Mouse (Mus musculus) common myeloid progenitor, adult 5-6 weeks (primary cell): ENCODE results near the gene Pdia3. TPM values are rescaled to one million over a fixed set of nuclear protein-coding genes. Genes with fewer than 3 reads are reported as not detected.
"Not testable (repeated sequence)": the region's sequence is repeated elsewhere in the genome, so short reads cannot be mapped to it uniquely, and the experiment has no call there.

Source experiments
- ATAC-seq: replicated peaks from 2 replicates; pipeline ENCODE4 v1.8.0; 2016; ENCODE audit warnings: low read depth, mild to moderate bottlenecking, moderate TSS enrichment, inconsistent platforms; ENCODE audit not compliant: poor library complexity, severe bottlenecking
- total RNA-seq: library from RNA; stranded (forward); fragments of 200-1000, 187-1606 nt; gene quantifications from 2 replicates; pipeline ENCODE4 v1.2.3, GENCODE M21; 2017

Gene Pdia3
- total RNA-seq, 1 experiment from 2014 or later = 336 TPM

- peak; percentile 99 for ATAC-seq
Measured at GRCm38 (mm10) chr2:121473301-121474179, 60.0 kb downstream of the Pdia3 start, which contains the start of gene Mfap1b. Mfap1b (minus strand) TSS chr2:121474067.

- peak; percentile 16; the same call in 1 of the 2 replicates for ATAC-seq
Measured at GRCm38 (mm10) chr2:121474180-121474535, 60.6 kb downstream of the Pdia3 start.

- not testable (repeated sequence) for ATAC-seq
Measured at GRCm38 (mm10) chr2:121475306-121475705, 61.7 kb downstream of the Pdia3 start.

- ATAC-seq = no peak
Measured at GRCm38 (mm10) chr2:121477491-121478266, 64.1 kb downstream of the Pdia3 start.

GRCm38 (mm10) chr2:121480498-121480897 is 66.9 kb downstream of the Pdia3 start:
- ATAC-seq = peak; percentile 71

GRCm38 (mm10) chr2:121480916-121481315 is 67.3 kb downstream of the Pdia3 start:
- ATAC-seq = 0 out of 2 replicates have a peak, but pooled peaks have one; percentile 22

- ATAC-seq = no peak
Measured at GRCm38 (mm10) chr2:121483576-121483975, 70.0 kb downstream of the Pdia3 start.

GRCm38 (mm10) chr2:121484403-121484802 is 70.8 kb downstream of the Pdia3 start:
- 0 out of 2 replicates have a peak, but pooled peaks have one; percentile 29 for ATAC-seq

Other genes with a start within 250 kb of the Pdia3 start
- gene Tubgcp4, start 243.1 kb upstream of the Pdia3 start, total RNA-seq = 30.3 and 32.1 TPM in 2 replicates
- 18.0 and 20.1 TPM in 2 replicates for gene Zscan29, start 242.7 kb upstream of the Pdia3 start, total RNA-seq
- 43.2 and 45.5 TPM in 2 replicates for gene Trp53bp1, start 142.4 kb upstream of the Pdia3 start, total RNA-seq
- under 0.01 TPM in 1 of 2 replicates, not detected in the other for gene Map1a, start 124.2 kb upstream of the Pdia3 start, total RNA-seq
- gene Ppip5k1, start 58.4 kb upstream of the Pdia3 start, total RNA-seq = 12.2 and 22.1 TPM in 2 replicates
- gene Ckmt1, start 56.1 kb upstream of the Pdia3 start, total RNA-seq = not detected in 2 replicates
- gene Strc, start 26.6 kb upstream of the Pdia3 start, total RNA-seq = not detected in 2 replicates
- gene Catsper2, start within 50 bp of the Pdia3 start, total RNA-seq = 3.2 TPM in 1 of 2 replicates, not detected in the other
- not detected in 2 replicates for gene Ell3, start 30.5 kb downstream of the Pdia3 start, total RNA-seq
- gene Serf2, start 35.4 kb downstream of the Pdia3 start, total RNA-seq = 300 and 324 TPM in 2 replicates
- gene Hypk, start 39.5 kb downstream of the Pdia3 start, total RNA-seq = 76.4 and 129 TPM in 2 replicates
- 1.4 and 1.8 TPM in 2 replicates for gene Serinc4, start 43.0 kb downstream of the Pdia3 start, total RNA-seq
- gene Mfap1b, start 60.3 kb downstream of the Pdia3 start, total RNA-seq = 51.2 and 61.1 TPM in 2 replicates
- 34.0 and 34.7 TPM in 2 replicates for gene Mfap1a, start 92.9 kb downstream of the Pdia3 start, total RNA-seq
- gene Wdr76, start 92.9 kb downstream of the Pdia3 start, total RNA-seq = 38.6 and 42.9 TPM in 2 replicates